Mouse (Mus musculus) brain, embryonic 14.5 days (tissue): ENCODE data around the gene Ms4a7.

ENCODE experiments used
- CTCF ChIP-seq: fragments of 200-500 bp; IDR thresholded peaks from 2 replicates; pipeline ENCODE4 v1.5.1; 2012; ENCODE audit warnings: inconsistent platforms, mild to moderate bottlenecking, moderate library complexity, borderline replicate concordance; ENCODE audit not compliant: insufficient read depth, insufficient read length; ENCODE audit errors: extremely low read depth
- POLR2A ChIP-seq: fragments of 200-500 bp; IDR thresholded peaks from 2 replicates; pipeline ENCODE4 v1.6.1; 2012; ENCODE audit warnings: mild to moderate bottlenecking, inconsistent platforms, borderline replicate concordance; ENCODE audit not compliant: poor library complexity, insufficient read depth, insufficient read length, severe bottlenecking; ENCODE audit errors: extremely low read depth

GRCm38 (mm10) chr19:11298939-11299338 is 37.0 kb downstream of the Ms4a7 start:
- TF ChIP-seq CTCF (no peak), POLR2A (no peak)
